Mouse (Mus musculus) limb, embryonic 10.5 days (tissue): ENCODE measurements around the gene Rpl23. TPM values are rescaled to one million over a fixed set of nuclear protein-coding genes. Genes with fewer than 3 reads are reported as not detected.

Experiments
- DNase-seq: peaks from one replicate; pipeline ENCODE4 v3.0.0-alpha.2; 2017; ENCODE audit warnings: low spot score
- H3K27ac ChIP-seq: fragments of 300-500 bp; sonication (generic); 2 replicates; pipeline ENCODE4 v1.5.1; 2016; ENCODE audit warnings: mild to moderate bottlenecking
- H3K27me3 ChIP-seq: fragments of 300-500 bp; sonication (generic); 2 replicates; pipeline ENCODE4 v1.6.1; 2016; ENCODE audit warnings: low read depth, mild to moderate bottlenecking; ENCODE audit not compliant: poor library complexity, severe bottlenecking
- H3K36me3 ChIP-seq: fragments of 300-500 bp; sonication (generic); 2 replicates; pipeline ENCODE4 v1.6.1; 2016; ENCODE audit warnings: mild to moderate bottlenecking, moderate library complexity
- H3K4me1 ChIP-seq: fragments of 300-500 bp; sonication (generic); 2 replicates; pipeline ENCODE4 v1.6.1; 2016
- H3K4me3 ChIP-seq: fragments of 300-500 bp; sonication (generic); 2 replicates; pipeline ENCODE4 v1.5.1; 2016; ENCODE audit warnings: mild to moderate bottlenecking, moderate library complexity
- H3K9me3 ChIP-seq: fragments of 300-500 bp; sonication (generic); replicated peaks from 2 replicates; pipeline ENCODE4 v1.6.1; 2016; ENCODE audit warnings: mild to moderate bottlenecking
- WGBS: fragments of 180-500 bp; shearing (Covaris S2); methylation state at CpG from one replicate; pipeline ENCODE4 v1.1.7; 2016; 5-methylcytosine and 5-hydroxymethylcytosine counted together
- polyA plus RNA-seq: library from polyadenylated mRNA; unstranded; fragments of >200 nt; fragmentation: Nextera tagmentation; extraction: Ambion mirVana; gene quantifications from 2 replicates; pipeline ENCODE4 v1.2.1, GENCODE M21; 2016

Rpl23 gene
- polyA plus RNA-seq, 1 experiment from 2014 or later: 449 TPM

GRCm38 (mm10) chr11:97802495-97802894 is 20.3 kb upstream of the Rpl23 start:
- no peak for DNase-seq
- 57% methylated on average over 6 of the region's 6 CpGs for WGBS
- Histone ChIP-seq H3K4me1 (peaks cover 77% of the 10 kb centered on the region), H3K4me3 (no peak overlapping the region), H3K36me3 (peaks cover 17% of the 10 kb centered on the region), H3K27me3 (no peaks in the 10 kb centered on the region), H3K27ac (no peak overlapping the region), H3K9me3 (no peaks in the 10 kb centered on the region)

DNA sequence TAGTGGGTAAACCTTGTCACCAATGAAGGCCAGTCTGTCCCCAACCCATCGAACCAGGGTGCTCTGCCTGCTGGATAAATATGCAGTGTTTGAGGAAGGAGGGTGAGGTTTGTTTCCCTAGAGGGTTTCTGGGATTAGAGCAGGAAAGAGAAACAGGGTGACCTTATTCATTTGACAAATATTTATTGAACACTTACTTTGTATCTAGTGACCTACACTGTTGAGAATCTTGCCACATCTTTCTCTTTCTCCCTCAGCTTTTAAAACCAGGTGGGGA is 19.9 kb upstream of the Rpl23 start:
- no peak for DNase-seq
- WGBS: 32% methylated on average over 1 of the region's 1 CpGs
- Histone ChIP-seq H3K4me3 (peak overlapping the region; percentile 74), H3K27me3 (no peaks in the 10 kb centered on the region), H3K9me3 (no peaks in the 10 kb centered on the region), H3K4me1 (peaks cover 75% of the 10 kb centered on the region), H3K27ac (peak overlapping the region; percentile 93), H3K36me3 (peaks cover 14% of the 10 kb centered on the region)

GRCm38 (mm10) chr11:97801409-97802193 is 19.4 kb upstream of the Rpl23 start:
- Histone ChIP-seq H3K27me3 (no peaks in the 10 kb centered on the region), H3K4me1 (peaks cover 69% of the 10 kb centered on the region), H3K27ac (peak overlapping the region; percentile 93), H3K36me3 (peaks cover 9% of the 10 kb centered on the region), H3K4me3 (peak overlapping the region; percentile 74), H3K9me3 (no peaks in the 10 kb centered on the region)
- DNase-seq: peak; percentile 53
- WGBS: 24% methylated on average over 8 of the region's 8 CpGs

DNA sequence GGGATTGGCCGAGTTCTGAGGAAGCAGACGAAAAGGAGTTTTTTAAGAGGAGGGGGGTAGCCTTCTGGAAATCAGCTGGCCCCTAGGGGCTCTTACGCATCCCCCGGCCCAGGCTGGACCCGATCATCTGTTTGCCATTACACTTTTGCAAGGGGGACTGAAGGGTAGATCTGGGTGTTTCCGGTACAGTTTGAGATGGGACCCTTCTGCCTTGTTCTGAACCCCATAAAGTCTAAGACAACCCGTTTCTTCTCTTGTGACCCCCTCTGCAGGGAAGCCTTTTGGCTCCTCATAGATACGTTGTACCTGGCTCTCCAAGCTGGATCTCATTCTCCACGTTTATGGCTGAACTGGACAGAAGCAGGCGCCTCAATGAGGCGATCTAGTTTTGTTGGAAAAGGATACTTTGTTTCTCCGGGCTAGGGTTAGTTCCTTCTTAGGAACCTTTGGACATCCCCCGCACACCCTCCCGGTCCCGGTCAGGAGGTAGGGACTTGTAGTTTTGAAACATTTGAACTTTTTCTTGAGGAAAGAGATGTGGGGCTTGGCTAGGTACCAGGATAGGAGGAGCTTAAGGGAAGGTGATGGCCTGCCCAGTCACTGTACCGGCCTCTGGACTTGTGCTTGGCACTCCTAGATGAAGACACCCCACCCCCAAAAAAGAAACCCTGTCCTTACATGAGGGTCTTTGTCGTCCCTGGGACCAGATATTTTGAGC is 18.6 kb upstream of the Rpl23 start:
- no peaks in the 10 kb centered on the region for H3K9me3 ChIP-seq
- H3K36me3 ChIP-seq: peaks cover 6% of the 10 kb centered on the region; the same call in 1 of the 2 replicates
- DNase-seq: peak; percentile 69
- H3K4me3 ChIP-seq: peak overlapping the region; percentile 74
- H3K4me1 ChIP-seq: peaks cover 62% of the 10 kb centered on the region
- peak overlapping the region; percentile 93 for H3K27ac ChIP-seq
- 8% methylated on average over 17 of the region's 17 CpGs for WGBS
- no peaks in the 10 kb centered on the region for H3K27me3 ChIP-seq

DNA sequence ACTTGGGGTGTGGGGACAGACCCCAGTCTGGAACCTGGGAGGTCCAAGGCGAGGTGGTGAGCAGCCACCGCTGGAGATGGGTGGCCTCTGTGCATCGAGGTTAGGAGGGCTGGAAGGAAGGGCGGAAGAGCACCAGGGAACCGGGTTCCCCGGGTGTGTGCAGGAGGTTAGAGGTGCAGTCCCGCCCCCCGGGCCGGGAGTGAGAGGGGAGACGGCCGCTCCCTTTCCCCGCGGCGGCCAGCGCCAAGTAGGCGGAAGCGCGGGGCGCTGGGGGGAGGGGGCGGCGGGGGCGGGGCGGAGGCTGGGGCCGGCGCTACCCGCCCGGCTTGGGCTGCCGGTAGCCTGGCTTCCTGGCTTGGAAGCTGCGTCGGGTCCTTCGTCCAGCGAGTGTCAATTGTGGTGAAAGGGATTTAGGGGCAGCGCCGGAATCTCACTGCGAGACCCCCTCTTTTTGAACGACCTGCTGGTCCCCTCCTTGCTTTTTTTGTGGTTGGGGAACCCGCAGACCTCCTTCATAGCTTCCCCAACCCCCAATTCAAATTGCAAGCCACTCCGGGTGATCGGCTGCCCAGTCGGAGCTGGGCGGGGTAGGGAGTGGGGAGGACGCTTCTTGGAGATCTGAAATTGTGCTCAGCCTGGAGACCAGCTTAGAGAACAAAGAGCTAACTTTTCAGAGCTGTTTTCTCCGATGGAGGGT is 17.9 kb upstream of the Rpl23 start:
- Histone ChIP-seq H3K9me3 (no peaks in the 10 kb centered on the region), H3K27me3 (no peaks in the 10 kb centered on the region), H3K4me1 (peaks cover 55% of the 10 kb centered on the region), H3K36me3 (peaks cover 6% of the 10 kb centered on the region; the same call in 1 of the 2 replicates), H3K4me3 (peak overlapping the region; percentile 74), H3K27ac (peak overlapping the region; percentile 93)
- peak; percentile 84 for DNase-seq
- WGBS: under 1% methylated on average over 36 of the region's 43 CpGs

GRCm38 (mm10) chr11:97799146-97799993 is 17.1 kb upstream of the Rpl23 start:
- peak overlapping the region; percentile 93 for H3K27ac ChIP-seq
- peaks cover 47% of the 10 kb centered on the region for H3K4me1 ChIP-seq
- no peaks in the 10 kb centered on the region for H3K9me3 ChIP-seq
- WGBS: under 1% methylated on average over 71 of the region's 71 CpGs
- H3K27me3 ChIP-seq: no peaks in the 10 kb centered on the region
- peak overlapping the region; percentile 74 for H3K4me3 ChIP-seq
- H3K36me3 ChIP-seq: peaks cover 6% of the 10 kb centered on the region; the same call in 1 of the 2 replicates
- DNase-seq: peak; percentile 88

GRCm38 (mm10) chr11:97798782-97799145 is 16.5 kb upstream of the Rpl23 start, which contains the start of gene Lasp1:
Gene Lasp1 (plus strand): TSS chr11:97799000.
- DNase-seq: peak; percentile 95
- Histone ChIP-seq H3K9me3 (no peaks in the 10 kb centered on the region), H3K4me3 (peak within 1 kb of the TSS; percentile 74), H3K36me3 (peaks cover 6% of the 10 kb centered on the region; the same call in 1 of the 2 replicates), H3K27ac (peak within 1 kb of the TSS; percentile 93), H3K4me1 (peaks cover 41% of the 10 kb centered on the region), H3K27me3 (no peaks in the 10 kb centered on the region)
- under 1% methylated on average over 11 of the region's 11 CpGs for WGBS

GRCm38 (mm10) chr11:97798083-97798435 is 15.8 kb upstream of the Rpl23 start:
- H3K4me1 ChIP-seq: peaks cover 39% of the 10 kb centered on the region
- no peak for DNase-seq
- WGBS: 32% methylated on average over 8 of the region's 8 CpGs
- no peaks in the 10 kb centered on the region for H3K27me3 ChIP-seq
- H3K4me3 ChIP-seq: peak overlapping the region; percentile 74
- no peak overlapping the region for H3K27ac ChIP-seq
- no peaks in the 10 kb centered on the region for H3K9me3 ChIP-seq
- peaks cover 3% of the 10 kb centered on the region; the same call in 1 of the 2 replicates for H3K36me3 ChIP-seq

DNA sequence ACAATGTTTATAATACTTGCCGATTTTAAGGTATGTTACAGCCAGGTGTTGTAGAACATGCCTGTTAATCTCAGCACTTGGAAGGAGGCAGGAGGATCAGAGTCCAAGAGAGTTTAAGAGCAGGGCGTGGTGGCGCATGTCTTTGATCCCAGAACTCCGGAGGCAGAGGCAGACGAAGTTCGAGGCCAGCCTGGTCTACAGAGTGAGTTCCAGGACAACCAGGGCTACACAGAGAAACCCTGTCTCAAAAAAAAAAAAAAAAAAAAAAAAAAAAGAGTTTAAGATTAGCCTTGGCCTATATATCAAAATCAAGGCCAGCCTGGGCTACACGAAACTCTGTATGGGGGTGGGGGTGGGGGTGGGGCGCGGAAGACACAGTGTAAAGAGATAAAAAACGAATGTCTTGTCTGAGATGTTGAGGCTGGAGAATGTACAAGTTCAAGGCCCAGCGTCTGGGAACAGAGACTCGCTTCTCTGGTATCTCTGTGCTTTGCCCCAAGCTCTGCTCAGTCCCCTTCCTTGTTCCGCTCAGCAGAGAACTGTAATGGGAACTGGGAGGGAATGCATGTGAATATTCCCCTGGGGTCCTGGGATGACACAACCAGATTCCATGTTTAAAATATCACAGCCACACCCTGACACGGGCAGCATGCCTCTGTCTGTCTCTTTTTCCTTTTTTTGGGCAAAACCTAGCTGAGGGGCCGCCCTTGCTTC is 15.3 kb upstream of the Rpl23 start:
- Histone ChIP-seq H3K4me1 (peaks cover 36% of the 10 kb centered on the region), H3K9me3 (no peaks in the 10 kb centered on the region), H3K36me3 (no peaks in the 10 kb centered on the region; the same call in 1 of the 2 replicates), H3K27ac (no peak overlapping the region), H3K27me3 (no peaks in the 10 kb centered on the region), H3K4me3 (peak overlapping the region; percentile 74)
- WGBS: 57% methylated on average over 15 of the region's 15 CpGs
- DNase-seq: no peak

DNA sequence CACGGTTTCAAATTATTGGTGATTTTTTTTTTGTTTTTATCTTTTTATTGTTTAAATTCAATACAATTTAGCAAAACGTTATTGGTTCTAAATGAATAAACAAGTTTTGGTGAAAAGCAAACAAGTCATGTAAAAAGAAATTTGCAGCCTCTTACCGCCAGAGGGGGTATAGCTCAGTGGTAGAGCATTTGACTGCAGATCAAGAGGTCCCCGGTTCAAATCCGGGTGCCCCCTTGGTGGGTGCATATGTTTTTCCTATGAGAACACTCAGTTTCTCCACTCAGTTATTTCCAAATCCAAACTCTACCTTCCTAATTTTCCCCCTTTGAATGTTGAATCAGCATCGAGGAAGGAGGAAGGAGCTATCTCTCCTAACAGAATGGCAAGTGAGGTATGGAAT is 14.7 kb upstream of the Rpl23 start:
- Histone ChIP-seq H3K4me1 (peaks cover 30% of the 10 kb centered on the region), H3K36me3 (no peaks in the 10 kb centered on the region; the same call in 1 of the 2 replicates), H3K9me3 (no peaks in the 10 kb centered on the region), H3K4me3 (no peak overlapping the region), H3K27me3 (no peaks in the 10 kb centered on the region), H3K27ac (no peak overlapping the region)
- DNase-seq: peak; percentile 67
- 5% methylated on average over 6 of the region's 6 CpGs for WGBS

GRCm38 (mm10) chr11:97793165-97793564 is 10.9 kb upstream of the Rpl23 start:
- H3K4me1 ChIP-seq: peaks cover 6% of the 10 kb centered on the region
- H3K36me3 ChIP-seq: no peaks in the 10 kb centered on the region
- no peak overlapping the region for H3K27ac ChIP-seq
- no peak for DNase-seq
- H3K27me3 ChIP-seq: no peaks in the 10 kb centered on the region
- no peak overlapping the region for H3K4me3 ChIP-seq
- 10% methylated on average over 2 of the region's 2 CpGs for WGBS
- no peaks in the 10 kb centered on the region for H3K9me3 ChIP-seq
